Mouse (Mus musculus): ENCODE measurements at regions not wholly inside any gene's neighbourhood (a gene's known extent, or its start where the extent isn't known, plus 50 kb on each side); places are given as distances from the start of the nearest gene placed in this dataset.

DNA sequence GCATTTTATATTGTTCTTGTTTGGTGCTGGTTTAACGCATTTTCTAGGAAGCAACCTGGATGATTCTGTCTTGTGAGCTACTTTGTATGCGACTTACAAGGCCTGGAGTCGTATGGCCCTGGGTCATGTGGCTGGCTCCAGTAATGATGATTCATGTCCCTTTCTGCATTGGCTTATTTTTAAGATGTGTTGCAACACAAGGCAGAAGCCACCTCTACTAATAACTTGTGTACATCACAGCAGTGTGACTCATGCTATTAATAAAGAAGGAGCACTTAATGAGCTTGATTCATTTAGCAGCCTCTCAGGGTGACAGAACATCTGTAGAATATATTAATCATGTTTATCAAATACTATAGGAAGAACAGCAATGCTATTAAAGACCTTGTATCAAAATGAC lies 84.0 kb downstream of the Slc5a7 start:
- no peak for DNase-seq

DNA sequence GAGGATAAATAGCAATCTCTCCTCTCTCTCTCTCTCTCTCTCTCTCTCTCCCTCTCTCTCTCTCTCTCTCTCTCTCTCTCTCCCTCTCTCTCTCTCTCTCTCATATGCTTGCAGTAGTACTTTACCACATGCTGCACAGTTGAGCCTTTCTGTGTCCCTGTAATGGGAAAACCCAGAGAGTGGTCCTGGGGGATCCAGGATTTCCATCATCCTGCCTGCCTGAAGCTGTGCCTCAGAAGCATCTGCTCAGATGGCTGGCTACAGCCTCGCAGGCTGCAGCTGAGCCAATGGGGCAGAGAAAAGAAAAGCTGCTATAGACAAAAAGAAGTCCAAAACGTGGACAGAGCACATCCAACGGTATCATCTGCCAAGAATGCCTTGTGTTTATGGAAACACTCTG lies 97.1 kb downstream of the Slc5a7 start:
- DNase-seq: no peak

DNA sequence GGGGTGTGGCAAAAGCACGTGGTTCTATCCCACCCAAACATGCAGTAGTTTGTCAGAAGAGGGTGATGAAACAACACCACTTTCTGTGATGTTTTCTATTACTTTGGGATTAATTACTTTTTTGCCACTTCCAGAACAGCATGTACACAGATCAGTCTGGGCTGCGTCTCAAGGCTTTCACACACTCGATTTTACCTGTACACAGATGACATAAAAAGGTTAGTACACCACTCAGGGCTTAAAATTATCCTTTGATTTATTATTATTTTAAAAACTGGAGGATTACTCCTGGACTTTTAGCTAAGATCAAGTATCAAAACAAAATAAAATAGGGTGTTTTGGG lies 106.6 kb downstream of the Slc5a7 start:
- no peak for DNase-seq

DNA sequence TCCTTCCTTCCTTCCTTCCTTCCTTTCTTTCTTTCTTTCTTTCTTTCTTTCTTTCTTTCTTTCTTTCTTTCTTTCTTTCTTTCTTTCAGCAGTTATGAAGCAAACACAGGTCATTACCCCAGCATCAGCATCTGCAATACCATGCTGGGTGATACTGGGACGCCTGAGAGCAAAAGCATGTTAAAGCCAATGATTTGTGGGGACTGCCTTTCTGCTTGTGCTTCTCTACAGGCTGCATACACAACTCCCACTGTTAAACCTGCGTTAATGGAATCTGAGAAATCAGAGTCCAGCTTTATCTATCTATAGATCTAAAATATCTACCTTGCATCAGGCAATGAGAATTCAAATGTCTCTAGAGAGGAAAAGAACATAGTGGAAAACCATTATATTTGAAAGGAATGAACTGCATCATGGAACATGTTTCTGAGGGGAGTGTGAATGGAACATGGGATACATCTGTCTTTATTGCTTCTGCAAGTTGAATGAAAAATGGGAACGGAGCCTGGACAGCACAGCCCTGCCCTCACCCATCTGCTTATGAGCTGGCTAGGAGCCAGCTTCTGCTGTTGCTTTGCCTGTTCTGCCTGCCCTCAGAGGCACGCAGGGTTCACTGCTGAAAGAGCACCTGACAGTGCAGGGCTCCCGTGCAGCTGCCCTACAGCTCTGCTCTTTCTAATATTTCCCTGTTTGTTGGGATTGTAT lies 107.2 kb downstream of the Slc5a7 start:
- peak; percentile 6 for DNase-seq

DNA sequence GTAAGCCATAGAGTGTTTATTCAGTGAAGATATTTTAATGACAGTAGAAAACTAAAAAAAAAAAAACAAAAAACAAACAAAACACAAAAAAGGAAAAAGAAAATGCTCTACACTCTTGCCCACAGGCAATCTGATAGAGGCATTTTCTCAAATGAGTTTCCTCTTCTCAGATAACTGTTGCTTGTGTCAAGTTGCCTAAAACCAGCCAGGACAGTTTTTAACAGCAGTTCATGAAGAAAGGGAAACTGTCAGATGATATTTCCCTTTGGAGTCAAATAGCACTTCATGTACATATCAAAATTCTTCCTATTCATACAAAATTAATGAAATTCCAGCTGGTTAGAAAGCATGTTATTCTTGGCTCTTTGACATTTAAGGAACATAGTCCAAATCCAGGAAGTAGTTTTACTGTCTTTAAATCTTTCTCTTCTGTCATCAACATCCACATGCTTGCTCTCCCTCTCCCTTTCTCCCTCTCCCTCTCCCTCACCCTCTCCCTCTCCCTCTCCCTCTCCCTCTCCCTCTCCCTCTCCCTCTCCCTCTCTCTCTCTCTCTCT lies 109.8 kb downstream of the Slc5a7 start:
- DNase-seq: no peak

DNA sequence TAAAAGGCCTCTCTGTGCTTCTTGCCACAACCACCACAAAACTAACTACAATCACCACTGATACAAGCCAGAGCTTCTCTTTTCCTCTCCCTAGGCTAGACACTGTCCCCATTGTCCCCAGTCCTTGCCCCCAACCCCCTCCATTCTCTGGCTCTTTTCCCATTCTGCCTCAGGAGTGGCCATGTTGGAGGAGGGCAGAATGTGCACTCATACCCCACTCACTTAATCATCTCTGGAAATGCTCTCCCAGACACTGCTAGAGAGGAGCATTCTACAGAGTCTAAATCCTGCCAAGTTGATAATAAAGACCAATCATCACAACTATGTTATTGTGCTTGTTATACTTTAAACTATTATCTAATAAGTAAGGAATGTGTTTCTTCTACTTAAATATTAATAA lies 116.8 kb downstream of the Slc5a7 start:
- no peak for DNase-seq

DNA sequence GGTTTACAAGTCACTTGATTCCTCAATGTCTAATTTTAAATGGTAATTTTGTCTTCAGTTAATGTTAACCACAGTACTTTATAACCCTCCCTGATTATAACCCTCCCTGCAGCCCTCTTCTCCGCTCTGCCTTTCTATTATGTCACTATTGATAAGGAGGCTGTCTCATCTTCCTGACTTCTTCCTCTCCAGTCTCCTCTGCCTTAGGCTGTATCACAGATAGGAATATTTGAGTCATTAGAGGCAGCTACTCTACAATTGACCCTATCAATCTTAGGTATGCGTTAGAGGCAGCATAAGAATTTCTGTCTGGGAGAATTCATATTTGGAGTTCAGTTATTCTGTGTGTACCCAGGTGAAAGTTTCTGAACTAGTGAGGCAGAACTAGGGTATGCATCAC lies 118.3 kb downstream of the Slc5a7 start:
- DNase-seq: no peak

DNA sequence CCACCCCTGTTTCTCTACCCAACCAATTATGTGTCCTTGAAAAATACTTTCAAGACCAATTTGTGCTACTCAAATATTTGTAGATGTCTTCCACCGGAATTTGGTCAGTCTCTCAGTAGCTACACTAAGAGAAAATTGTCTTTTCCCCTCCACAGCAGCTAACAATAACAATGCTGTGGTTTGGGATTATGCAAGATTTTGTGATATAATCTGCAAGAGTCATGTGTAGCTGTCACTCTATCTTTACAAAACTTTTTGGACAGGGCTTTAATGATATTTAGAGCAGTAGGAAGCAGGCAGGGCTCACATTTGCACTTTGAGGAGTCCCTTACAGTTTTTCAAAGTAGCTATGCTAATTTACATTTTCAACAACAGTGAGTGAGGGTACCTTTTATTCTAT lies 128.1 kb downstream of the Slc5a7 start:
- no peak for DNase-seq

DNA sequence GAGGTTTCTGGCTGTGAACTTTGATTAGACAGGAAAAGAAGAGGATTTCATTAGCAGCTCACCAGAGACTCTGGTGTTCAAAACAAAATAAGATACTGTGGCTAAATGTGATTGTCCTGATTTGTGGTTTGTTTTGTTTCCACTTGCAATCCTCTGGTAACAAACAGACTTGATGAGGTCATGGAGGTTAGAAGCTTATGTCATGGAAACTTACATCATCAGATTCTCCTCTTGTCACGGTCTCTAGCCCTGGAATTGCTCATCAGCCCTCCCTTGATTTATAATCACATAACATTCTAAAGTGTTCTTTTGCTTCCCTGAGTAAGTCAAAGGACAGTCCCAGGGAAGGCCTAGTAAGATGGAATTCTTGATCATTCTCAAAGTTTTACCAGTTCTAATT lies 130.8 kb downstream of the Slc5a7 start:
- DNase-seq: no peak

DNA sequence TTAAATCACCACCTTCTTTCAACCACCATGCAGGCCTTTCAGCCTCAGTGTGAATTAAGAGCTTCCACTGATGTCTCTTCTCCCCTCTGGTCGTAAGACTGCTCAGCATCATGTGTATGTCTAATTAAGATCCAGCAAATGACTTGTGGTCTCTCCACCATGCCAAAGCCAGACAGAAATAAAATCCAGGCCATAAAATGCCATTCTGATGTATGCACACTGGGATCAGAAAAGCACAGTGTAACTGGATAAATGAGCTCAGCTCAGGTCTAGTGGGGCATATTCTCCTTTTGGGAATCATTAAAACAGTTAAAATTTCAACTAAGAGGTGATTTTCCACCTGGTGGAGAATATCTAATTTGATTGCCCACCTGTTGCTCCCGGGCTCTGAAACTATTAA lies 136.5 kb downstream of the Slc5a7 start:
- DNase-seq: no peak

DNA sequence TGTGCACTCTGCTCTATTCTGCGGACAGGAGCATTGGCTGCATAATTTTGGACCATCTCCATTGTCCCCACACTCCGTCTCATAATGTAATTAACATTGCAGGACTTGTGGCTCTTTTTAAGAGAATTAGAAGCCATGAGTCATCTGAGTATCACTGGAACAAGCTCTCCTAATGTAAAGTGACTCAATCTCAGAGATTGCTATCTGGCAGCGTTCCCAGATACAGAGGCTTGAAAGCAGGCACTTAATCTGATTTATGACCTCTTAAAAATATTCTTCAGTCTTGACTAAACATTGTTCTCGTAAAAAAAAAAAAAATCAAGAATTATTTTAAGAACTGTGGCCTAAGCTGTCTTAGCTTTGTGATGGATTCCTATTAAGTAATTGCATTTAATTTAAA lies 140.1 kb downstream of the Slc5a7 start:
- DNase-seq: no peak

DNA sequence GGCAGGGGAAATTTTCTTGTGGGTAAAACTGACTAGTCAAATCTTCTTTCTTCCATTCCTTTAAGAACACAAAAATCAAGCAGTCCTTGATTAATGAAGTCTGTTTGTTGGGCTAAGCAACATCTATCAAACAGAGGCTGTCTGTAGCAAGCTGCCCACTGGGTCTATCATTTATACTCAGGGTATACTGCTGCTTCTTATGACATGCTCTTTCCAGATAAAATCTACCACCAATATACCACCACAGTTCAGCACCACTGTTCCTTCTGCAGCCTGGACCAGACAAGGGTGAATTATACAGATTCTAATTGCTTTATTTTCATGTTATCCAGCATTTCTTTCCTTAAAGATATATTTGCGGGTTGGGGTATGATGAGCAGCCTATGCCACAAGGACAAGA lies 140.5 kb downstream of the Slc5a7 start:
- no peak for DNase-seq

DNA sequence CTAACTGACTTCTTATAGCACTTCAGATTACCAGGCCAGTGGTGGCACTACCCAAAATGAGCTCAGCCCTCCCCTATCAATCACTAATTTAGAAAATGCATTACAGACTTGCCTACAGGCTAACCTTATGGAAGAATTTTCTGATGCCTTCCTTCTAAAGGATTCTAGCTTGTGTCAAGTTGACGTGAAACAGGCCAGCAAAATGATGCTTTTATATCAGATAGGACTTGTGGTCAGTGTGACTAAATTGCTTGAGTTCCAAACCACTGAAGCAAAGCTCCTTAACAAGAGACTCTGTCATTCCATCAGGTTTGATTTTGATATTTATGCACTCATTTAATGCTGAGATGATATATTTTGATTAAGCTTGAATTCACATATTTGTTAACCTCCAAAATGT lies 143.0 kb downstream of the Slc5a7 start:
- no peak for DNase-seq

DNA sequence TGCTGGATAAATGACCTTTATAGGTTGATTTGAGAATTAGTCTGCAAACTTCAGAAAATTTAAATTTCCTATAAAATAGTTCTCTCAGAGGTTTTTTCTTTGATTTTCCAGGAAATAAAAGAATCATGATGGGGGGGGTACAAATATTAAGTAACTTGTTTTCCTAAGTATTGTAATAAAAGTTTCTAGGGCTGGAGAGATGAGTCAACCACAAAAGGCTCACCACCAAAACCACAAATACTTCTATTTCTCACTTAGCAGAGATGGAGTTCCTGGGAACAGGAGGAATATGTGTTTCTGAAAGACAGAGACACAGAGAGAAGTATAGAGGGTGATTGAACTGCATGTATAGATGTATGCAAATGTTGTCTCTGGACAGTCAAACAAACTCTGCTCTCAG lies 144.3 kb downstream of the Slc5a7 start:
- no peak for DNase-seq
